Mouse (Mus musculus) c-Kit-positive CD71-negative TER-119-negative erythroid progenitor cells, embryonic 14.5 days (primary cell): ENCODE data around the gene Defb18.
"Not testable (repeated sequence)": the region's sequence is repeated elsewhere in the genome, so short reads cannot be mapped to it uniquely, and the experiment has no call there.

Experiments
- DNase-seq: peaks from one replicate; pipeline ENCODE4 v3.0.0-alpha.2; 2013; ENCODE audit warnings: low read depth

Defb18 gene

GRCm38 (mm10) chr1:18237343-18237742 is at the start of gene Defb18:
TSS of gene Defb18 (minus strand) at chr1:18237443.
- no peak for DNase-seq

- DNase-seq: no peak
Measured at GRCm38 (mm10) chr1:18271095-18271494, 33.9 kb upstream of the Defb18 start.

GRCm38 (mm10) chr1:18268845-18269244 is 31.6 kb upstream of the Defb18 start:
- no peak for DNase-seq

- DNase-seq: no peak
Measured at GRCm38 (mm10) chr1:18265038-18265437, 27.8 kb upstream of the Defb18 start, which contains the start of gene Defb41. TSS of gene Defb41 (minus strand) at chr1:18265138.

GRCm38 (mm10) chr1:18245801-18246580 is 8.7 kb upstream of the Defb18 start:
- not testable (repeated sequence) for DNase-seq

GRCm38 (mm10) chr1:18223385-18223945 is 13.8 kb downstream of the Defb18 start:
- DNase-seq: no peak

- no peak for DNase-seq
Measured at GRCm38 (mm10) chr1:18191719-18192118, 45.5 kb downstream of the Defb18 start.

GRCm38 (mm10) chr1:18190714-18191712 is 46.2 kb downstream of the Defb18 start:
- DNase-seq: no peak
